Mouse (Mus musculus): ENCODE data around the gene Amhr2. TPM values are rescaled to one million over a fixed set of nuclear protein-coding genes. Genes with fewer than 3 reads are reported as not detected.

Amhr2 gene
- polyA plus RNA-seq, 1 experiment from 2014 or later: 0.12 TPM

GRCm38 (mm10) chr15:102460409-102460808 is 15.2 kb downstream of the Amhr2 start:
- H3K4me1 ChIP-seq: peaks cover 59% of the 10 kb centered on the region
- H3K4me3 ChIP-seq: peak overlapping the region; percentile 63
- 68% methylated on average over 12 of the region's 12 CpGs for WGBS (ENCODE audit: insufficient replicate concordance)
- H3K9me3 ChIP-seq (replicated peaks): no peaks in the 10 kb centered on the region
- no peak for ATAC-seq
- H3K9ac ChIP-seq: peak overlapping the region; percentile 74
- H3K4me2 ChIP-seq: peak overlapping the region; percentile 85
- H3K27me3 ChIP-seq (replicated peaks): no peaks in the 10 kb centered on the region
- peak overlapping the region; percentile 91 for H3K27ac ChIP-seq
- H3K36me3 ChIP-seq: peaks cover 17% of the 10 kb centered on the region

- Histone ChIP-seq H3K4me1 (peaks cover 57% of the 10 kb centered on the region), H3K27me3 (replicated peaks) (no peaks in the 10 kb centered on the region), H3K27ac (peak overlapping the region; percentile 91), H3K9me3 (replicated peaks) (no peaks in the 10 kb centered on the region), H3K36me3 (peaks cover 23% of the 10 kb centered on the region), H3K4me3 (peak overlapping the region; percentile 63), H3K4me2 (peak overlapping the region; percentile 85), H3K9ac (peak overlapping the region; percentile 74)
- 20% methylated on average over 4 of the region's 4 CpGs for WGBS (ENCODE audit: insufficient replicate concordance)
- ATAC-seq: peak; percentile 54
Measured at GRCm38 (mm10) chr15:102460971-102461370, 15.8 kb downstream of the Amhr2 start.

- Histone ChIP-seq H3K9ac (peak overlapping the region; percentile 74), H3K4me3 (peak overlapping the region; percentile 63), H3K9me3 (replicated peaks) (no peaks in the 10 kb centered on the region), H3K27me3 (replicated peaks) (no peaks in the 10 kb centered on the region), H3K36me3 (peaks cover 23% of the 10 kb centered on the region), H3K4me2 (peak overlapping the region; percentile 85), H3K27ac (peak overlapping the region; percentile 91), H3K4me1 (peaks cover 55% of the 10 kb centered on the region)
- 75% methylated on average over 9 of the region's 9 CpGs for WGBS (ENCODE audit: insufficient replicate concordance)
- no peak for ATAC-seq
Measured at GRCm38 (mm10) chr15:102461430-102462075, 16.4 kb downstream of the Amhr2 start.

- H3K4me2 ChIP-seq: no peak overlapping the region
- peaks cover 3% of the 10 kb centered on the region; the same call in 1 of the 2 replicates for H3K9me3 ChIP-seq (replicated peaks)
- H3K9ac ChIP-seq: no peak overlapping the region
- peaks cover 38% of the 10 kb centered on the region for H3K36me3 ChIP-seq
- H3K27ac ChIP-seq: no peak overlapping the region
- no peak overlapping the region for H3K4me3 ChIP-seq
- no peak for ATAC-seq
- no peaks in the 10 kb centered on the region for H3K27me3 ChIP-seq (replicated peaks)
- H3K4me1 ChIP-seq: peaks cover 37% of the 10 kb centered on the region
Measured at GRCm38 (mm10) chr15:102463666-102464065, 18.5 kb downstream of the Amhr2 start.

GRCm38 (mm10) chr15:102468675-102469370 is 23.7 kb downstream of the Amhr2 start:
- no peak overlapping the region for H3K4me3 ChIP-seq
- peaks cover 6% of the 10 kb centered on the region; the same call in 1 of the 2 replicates for H3K9me3 ChIP-seq (replicated peaks)
- H3K36me3 ChIP-seq: peaks cover 38% of the 10 kb centered on the region
- H3K4me1 ChIP-seq: peaks cover 22% of the 10 kb centered on the region
- WGBS (ENCODE audit: insufficient replicate concordance): 92% methylated on average over 9 of the region's 9 CpGs
- no peak for ATAC-seq
- no peak overlapping the region for H3K4me2 ChIP-seq
- no peaks in the 10 kb centered on the region for H3K27me3 ChIP-seq (replicated peaks)
- no peak overlapping the region for H3K27ac ChIP-seq
- no peak overlapping the region for H3K9ac ChIP-seq

GRCm38 (mm10) chr15:102470183-102470604 is 25.0 kb downstream of the Amhr2 start, which contains the start of gene Pcbp2:
Pcbp2 (plus strand) TSS chr15:102470539.
- Histone ChIP-seq H3K9ac (peak within 1 kb of the TSS; percentile 92), H3K27me3 (replicated peaks) (no peaks in the 10 kb centered on the region), H3K4me2 (peak within 1 kb of the TSS; percentile 77), H3K4me1 (peaks cover 22% of the 10 kb centered on the region), H3K9me3 (replicated peaks) (peaks cover 6% of the 10 kb centered on the region; the same call in 1 of the 2 replicates), H3K36me3 (peaks cover 52% of the 10 kb centered on the region), H3K27ac (peak within 1 kb of the TSS; percentile 88), H3K4me3 (peak within 1 kb of the TSS; percentile 90)
- peak; percentile 99 for ATAC-seq
- WGBS (ENCODE audit: insufficient replicate concordance): under 1% methylated on average over 34 of the region's 40 CpGs

- peak overlapping the region; percentile 90 for H3K4me3 ChIP-seq
- peak; percentile 53 for ATAC-seq
- H3K27me3 ChIP-seq (replicated peaks): no peaks in the 10 kb centered on the region
- peak overlapping the region; percentile 88 for H3K27ac ChIP-seq
- H3K9ac ChIP-seq: peak overlapping the region; percentile 92
- H3K4me2 ChIP-seq: peak overlapping the region; percentile 77
- H3K4me1 ChIP-seq: peaks cover 22% of the 10 kb centered on the region
- H3K9me3 ChIP-seq (replicated peaks): peaks cover 6% of the 10 kb centered on the region; the same call in 1 of the 2 replicates
- peaks cover 54% of the 10 kb centered on the region for H3K36me3 ChIP-seq
- under 1% methylated on average over 35 of the region's 67 CpGs for WGBS (ENCODE audit: insufficient replicate concordance)
Measured at GRCm38 (mm10) chr15:102470605-102471294, 25.6 kb downstream of the Amhr2 start.

GRCm38 (mm10) chr15:102471295-102471645 is 26.1 kb downstream of the Amhr2 start:
- under 1% methylated on average over 10 of the region's 10 CpGs for WGBS (ENCODE audit: insufficient replicate concordance)
- H3K36me3 ChIP-seq: peaks cover 57% of the 10 kb centered on the region

GRCm38 (mm10) chr15:102471727-102472126 is 26.6 kb downstream of the Amhr2 start:
- Histone ChIP-seq H3K4me3 (peak overlapping the region; percentile 90), H3K27ac (no peak overlapping the region), H3K36me3 (peaks cover 61% of the 10 kb centered on the region), H3K27me3 (replicated peaks) (no peaks in the 10 kb centered on the region), H3K9ac (peak overlapping the region; percentile 92), H3K4me1 (peaks cover 22% of the 10 kb centered on the region), H3K4me2 (peak overlapping the region; percentile 77), H3K9me3 (replicated peaks) (peaks cover 6% of the 10 kb centered on the region; the same call in 1 of the 2 replicates)
- no peak for ATAC-seq

More at GRCm38 (mm10) chr15:102471295-102471645, 26.1 kb downstream of the Amhr2 start:
- peaks cover 6% of the 10 kb centered on the region; the same call in 1 of the 2 replicates for H3K9me3 ChIP-seq (replicated peaks)
- peak overlapping the region; percentile 92 for H3K9ac ChIP-seq
- peak overlapping the region; percentile 77 for H3K4me2 ChIP-seq
- H3K27ac ChIP-seq: peak overlapping the region; percentile 88
- H3K4me1 ChIP-seq: peaks cover 22% of the 10 kb centered on the region
- no peak for ATAC-seq
- H3K4me3 ChIP-seq: peak overlapping the region; percentile 90
- H3K27me3 ChIP-seq (replicated peaks): no peaks in the 10 kb centered on the region

GRCm38 (mm10) chr15:102473246-102473645 is 28.1 kb downstream of the Amhr2 start:
- peaks cover 6% of the 10 kb centered on the region; the same call in 1 of the 2 replicates for H3K9me3 ChIP-seq (replicated peaks)
- 82% methylated on average over 2 of the region's 2 CpGs for WGBS (ENCODE audit: insufficient replicate concordance)
- peak overlapping the region; percentile 41 for H3K4me2 ChIP-seq
- H3K27ac ChIP-seq: no peak overlapping the region
- no peak overlapping the region for H3K9ac ChIP-seq
- no peaks in the 10 kb centered on the region for H3K27me3 ChIP-seq (replicated peaks)
- H3K4me1 ChIP-seq: peaks cover 22% of the 10 kb centered on the region
- no peak overlapping the region for H3K4me3 ChIP-seq
- peaks cover 66% of the 10 kb centered on the region for H3K36me3 ChIP-seq
- ATAC-seq: no peak

GRCm38 (mm10) chr15:102474520-102474919 is 29.4 kb downstream of the Amhr2 start:
- H3K4me1 ChIP-seq: peaks cover 22% of the 10 kb centered on the region
- 81% methylated on average over 2 of the region's 2 CpGs for WGBS (ENCODE audit: insufficient replicate concordance)
- H3K27ac ChIP-seq: no peak overlapping the region
- no peak for ATAC-seq
- H3K4me3 ChIP-seq: no peak overlapping the region
- H3K36me3 ChIP-seq: peaks cover 69% of the 10 kb centered on the region
- H3K9ac ChIP-seq: no peak overlapping the region
- H3K9me3 ChIP-seq (replicated peaks): no peaks in the 10 kb centered on the region
- no peak overlapping the region for H3K4me2 ChIP-seq
- no peaks in the 10 kb centered on the region for H3K27me3 ChIP-seq (replicated peaks)

GRCm38 (mm10) chr15:102483136-102483535 is 38.0 kb downstream of the Amhr2 start:
- Histone ChIP-seq H3K27ac (no peak overlapping the region), H3K9me3 (replicated peaks) (no peaks in the 10 kb centered on the region), H3K9ac (no peak overlapping the region), H3K27me3 (replicated peaks) (no peaks in the 10 kb centered on the region), H3K36me3 (peaks cover 93% of the 10 kb centered on the region), H3K4me2 (no peak overlapping the region), H3K4me1 (no peaks in the 10 kb centered on the region), H3K4me3 (no peak overlapping the region)
- no peak for ATAC-seq
- 91% methylated on average over 3 of the region's 3 CpGs for WGBS (ENCODE audit: insufficient replicate concordance)
